Mouse (Mus musculus): ENCODE data around the gene Nckap5. TPM values are rescaled to one million over a fixed set of nuclear protein-coding genes. Genes with fewer than 3 reads are reported as not detected.

The Nckap5 gene
- polyA plus RNA-seq, 1 experiment = not detected

- H3K27me3 ChIP-seq (ENCODE audit: control insufficient read depth, insufficient read depth, insufficient read length) = no peaks in the 10 kb centered on the region
- H3ac ChIP-seq (ENCODE audit: control insufficient read depth, insufficient read length, low read depth) = no peak overlapping the region
- no peaks in the 10 kb centered on the region for H3K79me3 ChIP-seq (ENCODE audit: low read depth)
- H3K79me2 ChIP-seq (ENCODE audit: control insufficient read depth, insufficient read depth) = no peaks in the 10 kb centered on the region
- no peak for TF ChIP-seq MYOD1 (IDR thresholded peaks at IDR 0.05; ENCODE audit: control insufficient read depth, insufficient read length, low read depth)
- no peak for TF ChIP-seq CEBPB (IDR thresholded peaks at IDR 0.05; ENCODE audit: low read depth)
- no peak for TF ChIP-seq FOSL1 (IDR thresholded peaks at IDR 0.05; ENCODE audit: insufficient read depth, low read length, poor library complexity, severe bottlenecking)
- no peak for TF ChIP-seq USF1 (IDR thresholded peaks at IDR 0.05; ENCODE audit: low read depth)
- no peak for TF ChIP-seq CTCF (IDR thresholded peaks at IDR 0.05; ENCODE audit: control insufficient read depth, insufficient read depth, insufficient read length)
- no peak for TF ChIP-seq MYOG (IDR thresholded peaks at IDR 0.05; ENCODE audit: control insufficient read depth, extremely low read depth, insufficient read length)
- TF ChIP-seq MAX (IDR thresholded peaks at IDR 0.05) = no peak
- H3K36me3 ChIP-seq (ENCODE audit: control insufficient read depth, insufficient read depth) = no peaks in the 10 kb centered on the region
- no peak overlapping the region for H3K4me3 ChIP-seq (ENCODE audit: insufficient read depth, poor library complexity, severe bottlenecking)
These were observed 78.2 kb downstream of the Nckap5 start for GRCm38 (mm10) chr1:126752247-126753037.

- TF ChIP-seq MAX (IDR thresholded peaks at IDR 0.05) (no peak), CEBPB (IDR thresholded peaks at IDR 0.05; ENCODE audit: low read depth) (no peak), USF1 (IDR thresholded peaks at IDR 0.05; ENCODE audit: low read depth) (no peak), FOSL1 (IDR thresholded peaks at IDR 0.05; ENCODE audit: insufficient read depth, low read length, poor library complexity, severe bottlenecking) (no peak), MYOD1 (IDR thresholded peaks at IDR 0.05; ENCODE audit: control insufficient read depth, insufficient read length, low read depth) (no peak), MYOG (IDR thresholded peaks at IDR 0.05; ENCODE audit: control insufficient read depth, extremely low read depth, insufficient read length) (no peak), CTCF (IDR thresholded peaks at IDR 0.05; ENCODE audit: control insufficient read depth, insufficient read depth, insufficient read length) (no peak)
- no peak overlapping the region for H3K4me3 ChIP-seq (ENCODE audit: insufficient read depth, poor library complexity, severe bottlenecking)
These were observed 79.5 kb downstream of the Nckap5 start for GRCm38 (mm10) chr1:126751137-126751536.

GRCm38 (mm10) chr1:126750156-126750555 lies 80.4 kb downstream of the Nckap5 start:
- Histone ChIP-seq H3K79me3 (ENCODE audit: low read depth) (no peaks in the 10 kb centered on the region), H3ac (ENCODE audit: control insufficient read depth, insufficient read length, low read depth) (no peak overlapping the region), H3K36me3 (ENCODE audit: control insufficient read depth, insufficient read depth) (no peaks in the 10 kb centered on the region), H3K27me3 (ENCODE audit: control insufficient read depth, insufficient read depth, insufficient read length) (no peaks in the 10 kb centered on the region), H3K4me3 (ENCODE audit: insufficient read depth, poor library complexity, severe bottlenecking) (no peak overlapping the region), H3K79me2 (ENCODE audit: control insufficient read depth, insufficient read depth) (no peaks in the 10 kb centered on the region)
- no peak for TF ChIP-seq FOSL1 (IDR thresholded peaks at IDR 0.05; ENCODE audit: insufficient read depth, low read length, poor library complexity, severe bottlenecking)
- TF ChIP-seq USF1 (IDR thresholded peaks at IDR 0.05; ENCODE audit: low read depth) = no peak
- no peak for TF ChIP-seq CEBPB (IDR thresholded peaks at IDR 0.05; ENCODE audit: low read depth)
- no peak for TF ChIP-seq CTCF (IDR thresholded peaks at IDR 0.05; ENCODE audit: control insufficient read depth, insufficient read depth, insufficient read length)
- no peak for TF ChIP-seq MYOG (IDR thresholded peaks at IDR 0.05; ENCODE audit: control insufficient read depth, extremely low read depth, insufficient read length)
- TF ChIP-seq MAX (IDR thresholded peaks at IDR 0.05) = no peak
- no peak for TF ChIP-seq MYOD1 (IDR thresholded peaks at IDR 0.05; ENCODE audit: control insufficient read depth, insufficient read length, low read depth)

More at GRCm38 (mm10) chr1:126751137-126751536, 79.5 kb downstream of the Nckap5 start:
- Histone ChIP-seq H3K79me2 (ENCODE audit: control insufficient read depth, insufficient read depth) (no peaks in the 10 kb centered on the region), H3K27me3 (ENCODE audit: control insufficient read depth, insufficient read depth, insufficient read length) (no peaks in the 10 kb centered on the region), H3K36me3 (ENCODE audit: control insufficient read depth, insufficient read depth) (no peaks in the 10 kb centered on the region), H3ac (ENCODE audit: control insufficient read depth, insufficient read length, low read depth) (no peak overlapping the region), H3K79me3 (ENCODE audit: low read depth) (no peaks in the 10 kb centered on the region)

- H3K27me3 ChIP-seq (ENCODE audit: control insufficient read depth, insufficient read depth, insufficient read length) = no peaks in the 10 kb centered on the region
- no peaks in the 10 kb centered on the region for H3K36me3 ChIP-seq (ENCODE audit: control insufficient read depth, insufficient read depth)
- H3K79me2 ChIP-seq (ENCODE audit: control insufficient read depth, insufficient read depth) = no peaks in the 10 kb centered on the region
- TF ChIP-seq USF1 (IDR thresholded peaks at IDR 0.05; ENCODE audit: low read depth) = no peak
- TF ChIP-seq MAX (IDR thresholded peaks at IDR 0.05) = no peak
- TF ChIP-seq FOSL1 (IDR thresholded peaks at IDR 0.05; ENCODE audit: insufficient read depth, low read length, poor library complexity, severe bottlenecking) = no peak
- TF ChIP-seq CTCF (IDR thresholded peaks at IDR 0.05; ENCODE audit: control insufficient read depth, insufficient read depth, insufficient read length) = no peak
- no peak for TF ChIP-seq CEBPB (IDR thresholded peaks at IDR 0.05; ENCODE audit: low read depth)
- TF ChIP-seq MYOD1 (IDR thresholded peaks at IDR 0.05; ENCODE audit: control insufficient read depth, insufficient read length, low read depth) = no peak
- no peak for TF ChIP-seq MYOG (IDR thresholded peaks at IDR 0.05; ENCODE audit: control insufficient read depth, extremely low read depth, insufficient read length)
- H3K4me3 ChIP-seq (ENCODE audit: insufficient read depth, poor library complexity, severe bottlenecking) = no peak overlapping the region
- H3K79me3 ChIP-seq (ENCODE audit: low read depth) = no peaks in the 10 kb centered on the region
- H3ac ChIP-seq (ENCODE audit: control insufficient read depth, insufficient read length, low read depth) = no peak overlapping the region
These were observed 82.7 kb downstream of the Nckap5 start for GRCm38 (mm10) chr1:126747914-126748313.

GRCm38 (mm10) chr1:126745482-126746136 lies 85.0 kb downstream of the Nckap5 start:
- Histone ChIP-seq H3ac (ENCODE audit: control insufficient read depth, insufficient read length, low read depth) (no peak overlapping the region), H3K36me3 (ENCODE audit: control insufficient read depth, insufficient read depth) (no peaks in the 10 kb centered on the region), H3K27me3 (ENCODE audit: control insufficient read depth, insufficient read depth, insufficient read length) (no peaks in the 10 kb centered on the region), H3K79me2 (ENCODE audit: control insufficient read depth, insufficient read depth) (no peaks in the 10 kb centered on the region), H3K79me3 (ENCODE audit: low read depth) (no peaks in the 10 kb centered on the region), H3K4me3 (ENCODE audit: insufficient read depth, poor library complexity, severe bottlenecking) (no peak overlapping the region)
- TF ChIP-seq CEBPB (IDR thresholded peaks at IDR 0.05; ENCODE audit: low read depth) (no peak), USF1 (IDR thresholded peaks at IDR 0.05; ENCODE audit: low read depth) (no peak)

All from C2C12 (cell line).